Mouse (Mus musculus): ENCODE measurements at regions not wholly inside any gene's neighbourhood (a gene's known extent, or its start where the extent isn't known, plus 50 kb on each side); places are given as distances from the start of the nearest gene placed in this dataset.
A peak's percentile ranks its signal among the peaks of the same experiment; 100 is the strongest.

DNA sequence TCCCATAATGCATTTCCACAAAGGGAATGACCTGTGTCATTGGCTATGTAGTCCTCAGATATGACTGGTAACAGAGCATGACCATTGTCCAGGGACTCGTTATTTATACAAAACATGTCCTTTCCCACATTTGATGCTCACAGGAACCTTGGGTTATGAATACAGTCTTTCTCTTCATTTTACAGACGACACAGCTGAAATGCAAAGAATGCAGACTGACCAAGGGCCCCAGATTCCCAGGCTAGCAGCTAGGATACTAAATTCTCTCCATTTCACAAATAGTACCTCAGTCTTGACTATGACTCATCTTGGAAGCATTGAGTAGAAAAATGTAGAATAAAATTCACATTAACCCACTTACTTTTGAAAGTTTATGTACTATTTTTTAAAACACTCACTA lies 182.7 kb upstream of the Sox4 start:
- DNase-seq (ENCODE audit: low spot score in 2 of 2): no peak

DNA sequence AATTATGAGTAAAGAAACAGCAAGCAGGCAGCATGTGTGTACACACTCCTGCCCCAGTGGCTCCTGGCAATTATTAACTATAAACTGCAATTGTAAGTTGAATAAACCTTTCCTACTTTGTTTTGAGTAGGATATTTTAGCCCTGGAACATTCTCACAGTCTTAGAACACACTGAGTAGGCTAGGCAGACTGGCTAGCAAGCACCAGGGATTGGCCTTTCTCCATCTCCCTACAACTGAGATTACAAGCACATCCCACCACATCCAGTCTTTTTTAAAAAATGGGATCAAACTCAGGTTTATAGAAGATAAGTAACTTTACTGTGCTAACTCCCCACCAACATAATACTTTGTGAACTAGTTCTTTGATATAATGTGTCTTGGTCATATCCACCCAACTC lies 174.0 kb upstream of the Sox4 start:
- DNase-seq (ENCODE audit: low spot score in 2 of 2): no peak

DNA sequence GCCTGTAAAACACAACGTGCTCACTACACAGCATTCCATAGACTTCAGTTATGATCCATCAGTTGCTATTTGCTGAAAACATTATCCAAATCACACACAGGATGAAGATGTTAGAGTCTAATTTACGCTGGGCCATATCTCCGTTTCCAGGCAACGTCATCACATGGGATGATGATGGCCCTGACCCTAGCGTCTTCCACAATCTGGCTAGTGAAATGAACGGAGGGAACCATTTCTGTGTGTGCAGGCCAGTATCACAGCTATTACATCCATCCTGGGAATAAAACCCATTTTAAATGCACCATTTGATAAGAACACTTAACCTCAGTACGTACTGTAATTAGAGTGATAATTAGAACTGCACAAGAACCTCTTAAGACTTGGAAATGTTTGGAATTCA lies 170.0 kb upstream of the Sox4 start:
- DNase-seq (ENCODE audit: low spot score in 2 of 2): no peak

DNA sequence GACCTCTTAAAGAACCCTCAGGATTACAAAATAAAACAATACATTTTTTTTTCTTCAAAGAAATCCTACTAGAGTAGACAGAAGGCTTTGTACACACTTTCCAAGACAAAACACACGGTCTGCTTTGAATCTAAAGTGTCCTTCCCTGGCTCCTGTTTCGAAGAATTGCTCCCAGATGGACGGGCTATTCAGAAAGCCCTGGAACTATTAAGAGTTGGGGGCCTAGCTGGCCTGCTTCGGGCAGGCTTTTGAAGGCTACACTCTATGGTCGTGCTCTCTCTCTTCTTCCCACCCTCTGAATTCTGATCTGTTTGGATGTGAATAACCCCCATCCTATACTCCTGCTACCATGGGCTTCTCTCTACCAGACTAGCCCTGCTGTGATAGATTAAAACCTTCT lies 167.6 kb upstream of the Sox4 start:
- DNase-seq (ENCODE audit: low spot score in 2 of 2): no peak

DNA sequence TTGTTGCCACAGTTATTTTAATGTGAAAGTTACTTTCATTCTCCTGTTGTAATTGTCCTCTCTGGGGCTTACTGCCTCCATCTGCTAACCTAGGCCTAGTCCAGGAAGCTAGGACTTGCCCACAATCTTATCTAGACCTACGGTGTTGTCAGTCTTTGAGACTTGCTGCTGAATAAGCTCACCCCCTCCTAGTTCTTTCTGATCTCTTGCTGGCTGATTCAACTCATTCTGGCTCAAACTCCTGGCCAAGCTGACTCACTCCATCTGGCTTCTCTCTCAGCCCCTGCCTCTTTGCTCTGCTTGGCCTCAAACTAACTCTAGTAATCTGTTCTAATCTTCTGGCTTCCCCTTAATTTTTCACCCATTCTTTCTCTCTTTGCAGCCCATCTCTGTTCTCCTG lies 165.8 kb upstream of the Sox4 start:
- DNase-seq (ENCODE audit: low spot score in 2 of 2): no peak

DNA sequence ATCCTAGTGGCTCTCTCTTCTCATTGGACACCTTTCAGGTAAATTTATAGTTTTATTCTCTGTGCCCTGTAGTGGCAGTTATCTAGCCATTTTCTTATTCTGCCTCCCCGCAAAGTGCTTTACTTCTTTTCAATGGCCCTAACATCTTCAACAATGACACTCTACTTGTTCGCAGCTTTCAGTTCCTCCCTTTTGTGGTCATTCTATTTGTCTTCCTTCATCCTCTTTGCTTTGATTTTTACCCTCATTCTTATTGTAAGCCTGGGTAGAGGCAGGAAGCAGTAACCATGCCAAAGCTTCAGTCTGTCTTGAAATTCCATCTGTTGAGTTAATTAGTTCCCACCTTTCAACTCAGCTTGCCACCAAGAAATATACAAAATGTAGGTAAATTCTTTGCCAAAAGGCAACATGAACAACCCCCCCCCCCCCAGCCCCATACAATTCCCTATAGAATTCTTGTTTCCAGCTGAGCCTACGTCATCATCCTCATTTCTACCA lies 161.5 kb upstream of the Sox4 start:
- no peak for DNase-seq (ENCODE audit: low spot score in 2 of 2)

DNA sequence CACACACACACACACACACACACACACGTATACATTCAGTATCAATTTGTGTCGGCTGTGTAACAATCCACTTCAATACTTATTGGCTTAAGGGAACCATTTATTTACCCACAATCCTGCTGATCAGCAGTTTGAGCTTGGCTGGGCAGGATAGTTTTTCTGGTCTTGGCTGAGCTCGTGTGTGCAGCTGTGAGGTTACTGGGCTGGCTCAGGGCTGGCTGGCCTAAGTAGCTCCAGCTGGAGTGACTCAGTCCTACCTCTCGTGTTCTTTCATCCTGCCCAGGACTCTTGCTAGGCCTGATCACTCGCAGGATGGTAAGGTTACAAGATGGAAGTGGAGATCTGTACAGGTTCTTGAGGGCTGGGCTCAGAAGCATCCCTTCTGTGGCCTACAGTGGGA lies 156.6 kb upstream of the Sox4 start:
- DNase-seq (ENCODE audit: low spot score in 2 of 2): peak; percentile 7 to 12

DNA sequence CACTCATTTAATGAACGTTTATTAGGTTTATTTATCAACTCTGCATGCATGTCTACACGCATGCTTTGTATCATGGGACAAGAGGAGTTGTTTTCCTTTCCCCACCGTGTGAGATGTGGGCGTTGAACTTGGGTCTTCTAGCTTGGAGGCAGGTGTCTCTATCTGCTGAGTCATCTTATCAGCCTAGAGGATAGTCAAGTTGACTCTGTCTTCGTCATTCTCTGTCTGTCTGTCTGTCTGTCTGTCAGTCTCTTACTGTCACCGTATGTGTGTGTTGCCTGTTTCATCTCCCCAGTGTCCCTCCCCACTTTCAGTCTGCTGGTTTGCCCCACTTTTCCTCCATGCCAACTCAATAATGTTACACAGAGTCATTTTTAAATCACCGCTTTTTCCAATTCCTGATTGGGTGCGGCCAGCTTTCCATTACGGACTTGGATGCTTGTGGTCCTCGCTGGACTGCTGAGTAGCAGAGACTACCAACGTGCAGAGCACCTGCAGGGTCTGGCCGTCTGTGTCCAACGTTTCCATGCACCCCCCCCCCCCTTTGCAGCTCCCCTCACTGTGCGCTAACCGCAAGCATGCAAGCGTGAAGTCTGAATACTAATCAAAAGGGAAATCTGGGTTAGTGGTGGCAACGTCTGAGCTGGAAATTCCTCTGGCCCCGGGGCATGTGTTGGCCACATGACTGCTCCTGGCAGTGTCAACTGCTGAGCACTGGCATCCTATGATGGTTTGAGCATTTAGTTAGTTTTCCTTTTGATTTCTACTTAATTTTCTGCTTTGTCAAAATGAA lies 155.7 kb upstream of the Sox4 start:
- no peak for DNase-seq (ENCODE audit: low spot score in 2 of 2)

DNA sequence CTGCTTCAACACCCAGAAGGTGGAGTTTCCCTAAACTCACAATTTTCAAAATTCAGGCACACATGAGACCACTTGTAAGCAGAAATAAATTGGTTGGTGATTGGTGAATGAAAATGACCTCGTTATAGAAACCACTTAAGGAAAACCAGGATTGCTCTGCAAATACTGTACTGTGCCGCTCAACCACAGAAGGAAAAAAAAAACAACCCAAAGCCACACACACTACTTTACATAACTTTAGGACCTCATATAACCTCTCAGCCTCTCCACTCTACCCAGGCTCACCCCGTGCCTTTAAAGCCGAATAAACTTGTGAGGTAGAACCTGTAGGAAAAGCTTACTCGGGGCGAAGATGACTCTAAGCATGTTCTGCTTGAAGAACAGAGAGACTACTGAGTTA lies 154.7 kb upstream of the Sox4 start:
- DNase-seq (ENCODE audit: low spot score in 2 of 2): no peak

DNA sequence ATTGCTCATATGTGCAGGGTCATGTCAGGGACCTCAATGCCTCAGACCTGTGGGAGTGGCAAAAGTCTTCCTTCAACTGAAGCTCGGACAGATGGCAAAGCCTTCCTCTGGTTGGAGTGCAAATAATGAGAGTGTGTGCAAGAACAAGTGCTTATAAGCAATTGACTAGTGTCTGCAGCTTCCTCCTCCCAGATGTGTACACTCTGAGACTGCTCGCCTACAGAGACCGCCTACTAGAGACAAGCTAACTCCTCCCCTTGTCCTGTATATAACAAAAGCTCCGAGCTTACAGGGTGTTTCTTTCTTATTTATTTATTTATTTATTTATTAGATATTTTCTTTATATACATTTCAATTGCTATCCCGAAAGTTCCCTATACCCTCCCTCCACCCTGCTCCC lies 138.7 kb upstream of the Sox4 start:
- no peak for DNase-seq (ENCODE audit: low spot score in 2 of 2)

DNA sequence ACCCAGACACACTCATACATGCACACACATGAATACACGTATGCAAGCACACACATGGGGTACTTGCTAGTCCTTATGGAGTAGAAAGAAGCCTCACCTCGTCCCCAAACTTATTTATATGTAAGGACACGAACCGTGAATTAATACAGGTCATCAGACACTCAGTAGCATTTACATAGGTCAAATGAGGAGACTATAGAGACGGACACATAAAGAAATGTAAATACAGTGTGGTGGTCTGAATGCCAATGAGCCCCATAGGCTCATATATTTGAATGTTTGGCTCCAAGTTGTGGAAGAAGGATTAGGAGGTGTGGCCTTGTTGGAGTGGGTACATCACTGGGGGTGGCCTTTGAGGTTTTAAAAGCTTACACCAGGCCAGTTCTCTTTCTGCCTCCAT lies 133.3 kb upstream of the Sox4 start:
- no peak for DNase-seq (ENCODE audit: low spot score in 2 of 2)

DNA sequence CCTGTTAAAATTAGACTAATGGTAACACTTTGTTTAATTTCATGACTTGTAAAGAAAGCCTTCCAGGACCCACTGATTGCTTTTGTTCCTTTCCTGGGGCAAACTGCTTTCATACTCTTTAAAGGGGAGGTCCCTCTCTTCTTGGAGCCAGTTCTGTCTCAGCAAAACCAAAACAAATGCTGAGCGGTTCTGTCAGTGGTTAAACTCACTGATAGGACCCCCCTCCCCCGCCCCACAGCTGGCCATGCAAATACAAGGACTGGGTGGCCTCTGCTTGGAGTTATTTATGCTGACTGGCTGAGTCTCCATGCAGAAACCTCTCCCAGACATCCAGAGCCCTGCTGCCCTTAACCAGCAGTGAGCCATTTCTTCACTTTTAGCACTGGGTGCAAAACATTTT lies 127.6 kb upstream of the Sox4 start:
- no peak for DNase-seq (ENCODE audit: low spot score in 2 of 2)

DNA sequence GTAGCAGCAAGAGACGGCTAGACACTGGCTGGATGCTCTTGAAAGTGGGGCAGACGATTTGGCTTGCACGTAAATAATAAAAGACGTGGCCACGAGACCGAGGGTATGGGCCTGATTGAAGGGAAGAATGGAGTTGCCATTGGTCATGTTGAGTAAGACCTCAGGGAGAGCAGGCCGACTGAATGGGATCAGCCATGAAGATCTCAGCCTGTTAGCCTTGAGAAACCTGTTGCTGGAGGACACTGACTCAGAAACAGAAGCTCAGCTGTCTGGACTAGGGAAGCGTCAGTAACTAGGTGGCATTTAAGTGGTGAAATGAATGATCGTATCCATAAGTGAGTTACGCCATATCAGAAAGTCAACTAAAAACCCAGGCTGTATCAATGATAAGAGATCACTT lies 126.3 kb upstream of the Sox4 start:
- DNase-seq (ENCODE audit: low spot score in 2 of 2): no peak

DNA sequence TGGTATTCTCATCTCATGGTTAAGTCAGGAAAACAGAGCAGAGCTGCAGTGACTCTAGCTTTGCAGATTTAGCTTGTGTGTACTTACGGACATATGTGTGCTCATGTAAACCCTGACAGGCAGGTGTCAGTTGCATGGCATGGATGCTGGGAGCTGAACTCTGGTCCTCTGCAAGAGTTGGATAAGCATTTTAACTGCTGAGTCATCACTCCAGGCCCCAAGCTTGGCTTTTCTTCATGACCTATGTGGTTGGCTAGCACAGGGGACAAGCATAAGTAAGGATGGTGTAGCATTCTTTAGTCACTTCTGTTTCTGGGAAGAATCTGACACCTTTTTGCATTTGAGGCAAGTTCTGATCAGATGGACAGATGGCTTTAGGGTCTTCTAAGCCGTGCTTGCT lies 120.1 kb upstream of the Sox4 start:
- no peak for DNase-seq (ENCODE audit: low spot score in 2 of 2)

DNA sequence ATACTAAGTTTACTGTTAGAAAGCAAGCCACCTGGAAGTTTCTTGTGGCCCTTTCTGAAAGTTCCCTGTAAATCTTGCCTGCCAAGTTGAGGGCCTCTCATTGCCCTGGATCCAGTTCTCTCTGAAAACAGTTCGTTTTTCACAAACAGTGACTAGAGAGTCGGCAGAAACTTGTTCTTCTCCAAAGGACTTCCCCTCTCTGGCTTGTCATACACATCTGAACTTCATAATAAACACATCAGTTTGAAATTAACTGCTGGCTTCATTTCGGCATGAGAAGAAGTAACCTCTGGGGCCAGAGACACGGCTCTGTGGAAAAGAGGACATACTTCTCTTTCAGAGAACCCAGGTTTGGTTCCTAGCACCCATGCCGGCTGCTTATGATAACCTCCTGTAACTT lies 110.4 kb upstream of the Sox4 start:
- no peak for DNase-seq (ENCODE audit: low spot score in 2 of 2)

DNA sequence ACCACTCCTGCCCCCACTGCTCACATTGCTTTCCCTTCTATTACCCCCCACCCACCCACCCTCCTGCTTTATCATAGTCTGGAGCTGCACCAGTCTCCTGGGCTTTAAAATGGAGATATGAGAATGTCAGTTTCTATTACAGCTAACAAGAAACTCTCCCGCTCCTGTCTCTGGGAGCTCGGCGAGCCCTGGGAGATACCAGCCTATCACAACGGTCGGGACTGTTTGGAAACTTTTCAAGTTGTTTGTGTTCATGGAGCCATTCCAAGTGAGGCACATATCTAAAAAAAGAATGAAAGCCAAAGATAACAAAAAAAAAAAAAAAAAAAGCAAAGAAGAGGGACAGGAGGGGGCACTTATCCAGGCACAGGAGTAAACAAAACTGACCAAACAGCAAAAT lies 105.2 kb upstream of the Sox4 start:
- peak; percentile 27 to 54 for DNase-seq (ENCODE audit: low spot score in 2 of 2)

DNA sequence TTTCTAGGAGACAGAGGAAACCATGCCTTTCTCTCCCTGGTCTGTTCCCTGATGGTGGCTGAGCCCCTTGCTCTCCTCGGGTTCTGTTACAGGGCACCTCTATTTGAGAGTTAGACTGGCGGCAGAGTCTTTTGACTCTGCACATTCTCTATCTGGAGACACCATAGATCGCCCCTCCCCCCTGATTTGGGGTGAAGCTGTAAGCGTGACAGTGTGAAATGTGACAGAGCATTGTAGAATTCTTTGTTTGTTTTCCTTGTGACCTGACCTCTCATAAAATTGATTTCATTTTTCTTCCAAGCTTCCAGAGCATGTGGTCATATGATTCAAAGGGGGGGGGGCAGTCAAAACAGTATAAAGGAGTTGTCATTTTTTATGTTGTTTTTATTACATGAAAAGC lies 96.2 kb upstream of the Sox4 start:
- DNase-seq (ENCODE audit: low spot score in 2 of 2): no peak

DNA sequence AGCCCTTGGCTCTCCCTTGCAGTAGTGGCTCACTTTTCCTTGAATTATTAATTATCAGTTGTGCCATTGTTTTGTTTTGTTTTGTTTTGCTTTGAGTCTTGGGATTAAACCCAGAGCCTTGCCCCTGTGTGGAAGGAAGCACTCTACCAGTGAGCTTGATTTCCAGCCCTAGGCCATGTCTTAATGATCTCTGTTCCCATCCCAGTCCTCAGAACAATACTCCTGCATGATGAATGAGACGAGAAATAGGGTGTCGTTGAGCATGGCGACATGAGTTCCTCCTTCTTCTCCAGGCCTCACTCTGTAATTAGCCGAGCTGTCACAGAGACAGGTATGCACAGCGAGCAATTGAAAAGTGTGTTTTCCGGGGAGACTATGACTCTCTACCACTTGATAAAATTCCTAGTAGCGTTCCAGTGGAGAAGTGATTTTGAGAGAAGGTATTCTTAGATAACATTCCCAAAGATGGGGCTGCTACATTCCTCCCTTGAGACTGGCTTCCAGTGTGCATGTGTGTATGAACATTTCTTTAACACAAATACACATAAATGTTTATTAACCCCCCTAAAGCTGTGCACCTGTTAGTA lies 95.6 kb upstream of the Sox4 start:
- DNase-seq (ENCODE audit: low spot score in 2 of 2): no peak

DNA sequence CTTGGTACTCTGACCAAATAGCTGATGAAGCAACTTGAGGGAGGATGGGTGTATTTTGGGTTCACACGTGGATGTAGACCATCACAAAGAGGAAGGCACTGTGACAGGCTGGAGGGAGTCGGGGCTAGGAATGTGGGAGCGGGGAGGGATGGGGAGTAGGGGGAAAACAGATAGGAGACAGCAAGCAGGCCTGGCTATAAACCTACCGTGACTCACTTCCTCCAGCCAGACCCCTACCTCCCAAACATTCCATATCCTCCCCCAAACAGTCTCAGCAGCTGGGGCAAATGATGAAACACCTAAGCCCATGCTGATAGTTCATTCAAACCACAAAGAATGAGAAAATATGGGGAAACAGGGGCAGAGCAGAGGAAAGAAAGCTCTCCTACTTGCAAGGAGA lies 91.1 kb upstream of the Sox4 start:
- DNase-seq (ENCODE audit: low spot score in 2 of 2): no peak

DNA sequence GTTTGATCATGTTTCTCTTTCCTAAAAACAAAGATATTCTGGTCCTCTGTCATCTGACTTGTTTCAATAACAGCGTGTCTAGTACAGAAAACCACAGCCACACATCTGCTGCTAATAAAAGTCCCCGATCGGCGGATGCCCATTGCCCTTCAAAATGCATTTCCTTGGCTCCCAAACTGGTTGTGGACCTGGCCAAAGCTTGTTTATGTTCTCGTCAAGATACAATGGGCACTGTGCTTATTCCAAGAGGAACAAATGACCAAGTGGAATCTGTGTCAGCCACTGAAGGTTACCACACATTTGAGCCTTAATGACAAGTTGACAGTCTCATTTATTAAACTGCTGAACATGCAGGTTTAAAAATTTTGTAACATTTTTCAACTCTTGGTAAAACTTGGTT lies 86.8 kb upstream of the Sox4 start:
- no peak for DNase-seq (ENCODE audit: low spot score in 2 of 2)

DNA sequence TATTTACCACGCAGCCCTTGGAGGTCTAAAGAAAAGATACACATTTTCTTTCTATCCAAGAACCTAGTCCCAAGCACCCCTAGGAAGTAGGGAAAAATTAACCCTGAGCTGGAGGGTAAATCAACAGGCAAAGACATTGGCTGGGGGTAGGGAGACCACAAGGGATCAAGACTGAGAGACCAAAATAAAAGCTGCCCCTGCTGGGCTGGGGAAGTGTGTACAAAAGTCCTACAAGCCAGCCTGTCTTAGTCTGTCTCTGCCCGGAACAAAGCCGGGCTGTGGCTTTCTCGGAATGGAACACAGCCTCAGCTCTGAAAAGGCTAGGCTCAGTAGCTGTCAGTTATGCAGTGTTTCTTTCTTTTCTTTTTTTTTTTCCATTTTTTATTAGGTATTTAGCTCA lies 81.4 kb upstream of the Sox4 start:
- no peak for DNase-seq (ENCODE audit: low spot score in 2 of 2)

DNA sequence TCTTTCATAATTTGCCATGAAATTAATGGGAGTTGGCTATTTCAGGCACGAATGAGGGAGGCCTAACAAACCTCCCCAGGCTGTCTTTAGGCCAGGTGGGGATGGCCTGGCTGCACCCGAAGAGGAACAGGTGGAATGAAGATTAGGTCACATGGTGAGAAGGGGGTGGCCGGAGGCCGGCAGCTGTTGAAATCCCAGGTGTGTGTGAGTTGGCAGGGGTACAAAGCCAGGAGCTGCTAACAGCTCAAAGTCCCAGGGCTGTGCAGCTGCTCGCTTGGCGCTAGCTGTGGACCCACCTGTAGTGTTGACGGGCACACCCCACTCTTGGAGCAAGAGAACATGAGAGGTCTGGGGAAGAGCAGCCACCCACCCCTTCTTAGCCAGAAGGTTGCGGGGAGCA lies 80.9 kb upstream of the Sox4 start:
- no peak for DNase-seq (ENCODE audit: low spot score in 2 of 2)

DNA sequence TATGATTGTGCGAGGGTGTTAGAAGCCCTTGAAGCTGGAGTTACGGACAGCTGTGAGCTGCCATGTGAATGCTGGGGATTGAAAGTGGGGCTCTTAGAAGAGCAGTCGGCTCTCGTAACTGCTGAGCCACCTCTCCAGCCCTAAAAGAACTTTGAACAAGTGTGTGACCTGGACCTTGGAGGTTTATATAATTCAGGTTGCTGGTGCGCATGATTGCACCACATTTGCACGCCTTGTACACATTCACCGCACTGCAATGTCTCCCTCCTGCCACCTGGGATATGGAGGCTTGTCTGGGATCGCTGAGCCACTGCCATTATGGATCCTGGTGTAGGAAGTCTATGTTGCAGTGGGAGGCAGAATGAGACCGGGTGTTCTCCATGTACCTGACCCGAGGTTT lies 73.6 kb upstream of the Sox4 start:
- DNase-seq (ENCODE audit: low spot score in 2 of 2): no peak

DNA sequence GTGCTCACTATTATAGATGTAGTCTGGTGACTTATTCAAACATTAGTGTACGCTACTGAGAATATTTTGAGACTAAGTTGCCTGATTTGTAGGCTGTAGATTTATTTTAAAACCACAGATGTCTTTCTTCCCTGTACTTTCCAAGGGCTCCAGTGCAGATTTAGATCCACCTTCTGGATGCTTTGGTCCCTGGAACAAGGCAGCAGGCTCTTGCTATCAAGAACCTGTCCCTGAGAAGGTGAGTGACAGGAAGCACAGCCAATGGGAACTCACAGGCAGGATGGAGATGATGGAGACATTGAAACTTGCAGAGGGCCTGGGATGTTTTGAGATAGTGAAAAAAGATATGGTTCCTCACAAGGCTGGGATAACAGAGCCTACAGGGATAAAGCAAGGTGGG lies 70.0 kb upstream of the Sox4 start:
- DNase-seq (ENCODE audit: low spot score in 2 of 2): no peak

Measured in heart, adult 9 months (tissue).